Mouse (Mus musculus) CH12.LX (cell line): ENCODE measurements at regions not wholly inside any gene's neighbourhood (a gene's known extent, or its start where the extent isn't known, plus 50 kb on each side); places are given as distances from the start of the nearest gene placed in this dataset.

Experiments
- DNase-seq: peaks from one replicate; pipeline ENCODE4 v3.0.0-alpha.2; 2013; ENCODE audit errors: extremely low read depth
- H3K27ac ChIP-seq: 2 replicates; pipeline ENCODE4 v1.5.1; 2012; ENCODE audit warnings: low read depth, mild to moderate bottlenecking, control low read depth, moderate library complexity; ENCODE audit not compliant: insufficient read depth
- H3K27me3 ChIP-seq: replicated peaks from 2 replicates; pipeline ENCODE3; 2012; ENCODE audit warnings: inconsistent platforms
- H3K36me3 ChIP-seq, 2 experiments: replicated peaks in 1 of 2; 2 replicates each; pipeline versions ENCODE3 to v1.6.1; 2012; ENCODE audit warnings: inconsistent platforms in 1 of 2, low read length in 1 of 2, mild to moderate bottlenecking in 1 of 2, mixed read lengths in 1 of 2, moderate library complexity in 1 of 2; ENCODE audit not compliant: control insufficient read depth in 1 of 2, insufficient read depth in 1 of 2
- H3K4me1 ChIP-seq, 2 experiments: 2 replicates each; pipeline ENCODE4 v1.6.1; 2012; ENCODE audit warnings: inconsistent platforms in 1 of 2, moderate library complexity in 1 of 2; ENCODE audit not compliant: insufficient read depth in 2 of 2, control insufficient read depth in 1 of 2
- H3K4me2 ChIP-seq: 2 replicates; pipeline ENCODE4 v1.6.1; 2012; ENCODE audit warnings: low read depth, mild to moderate bottlenecking, control low read depth; ENCODE audit not compliant: poor library complexity, insufficient read depth, severe bottlenecking
- H3K4me3 ChIP-seq, 3 experiments: fragments of 150-350 bp in 1 of 3; sonication (generic) in 1 of 3; replicated peaks in 1 of 3; 2 replicates each; pipeline versions ENCODE3 to v1.5.1; 2011 to 2012; ENCODE audit warnings: low read depth in 2 of 3, low read length in 2 of 3, mild to moderate bottlenecking in 2 of 3, moderate library complexity in 2 of 3, control low read depth in 1 of 3, improper control_type of control experiment in 1 of 3, inconsistent platforms in 1 of 3, mixed read lengths in 1 of 3; ENCODE audit not compliant: poor library complexity in 1 of 3
- H3K79me2 ChIP-seq: replicated peaks from 2 replicates; pipeline ENCODE4 v1.6.1; 2012; ENCODE audit warnings: mild to moderate bottlenecking, moderate library complexity; ENCODE audit not compliant: control insufficient read depth, poor library complexity, insufficient read depth, severe bottlenecking; ENCODE audit errors: extremely low read depth
- H3K9ac ChIP-seq: 2 replicates; pipeline ENCODE4 v1.6.1; 2012; ENCODE audit warnings: low read depth, mild to moderate bottlenecking, control low read depth, moderate library complexity; ENCODE audit not compliant: insufficient read depth
- H3K9me3 ChIP-seq: replicated peaks from 2 replicates; pipeline ENCODE3; 2012; ENCODE audit warnings: low read length, inconsistent platforms, mixed read lengths
- CHD1 ChIP-seq: IDR thresholded peaks from 2 replicates; pipeline ENCODE4 v1.6.1; 2012; ENCODE audit warnings: low read depth, low read length, improper control_type of control experiment, inconsistent platforms
- E2F4 ChIP-seq: IDR thresholded peaks from 2 replicates; pipeline ENCODE4 v1.6.1; 2011; ENCODE audit warnings: low read depth, low read length, improper control_type of control experiment; ENCODE audit not compliant: insufficient replicate concordance
- ELF1 ChIP-seq: IDR thresholded peaks from 2 replicates; pipeline ENCODE4 v1.6.1; 2014; ENCODE audit warnings: low read depth, mild to moderate bottlenecking, inconsistent platforms, low read length, improper control_type of control experiment
- EP300 ChIP-seq: IDR thresholded peaks from 2 replicates; pipeline ENCODE4 v1.6.1; 2011; ENCODE audit warnings: low read length, improper control_type of control experiment
- ETS1 ChIP-seq: conservative IDR thresholded peaks from 2 replicates; pipeline ENCODE4 v1.6.1; 2012; ENCODE audit warnings: low read depth, mild to moderate bottlenecking, inconsistent platforms, low read length, improper control_type of control experiment, moderate library complexity
- GABPA ChIP-seq: IDR thresholded peaks from 2 replicates; pipeline ENCODE4 v1.6.1; 2012; ENCODE audit warnings: low read depth, low read length, improper control_type of control experiment, inconsistent platforms; ENCODE audit not compliant: insufficient replicate concordance
- HCFC1 ChIP-seq: IDR thresholded peaks from 2 replicates; pipeline ENCODE4 v1.6.1; 2012; ENCODE audit warnings: low read depth, mild to moderate bottlenecking, inconsistent platforms, low read length, improper control_type of control experiment
- IRF4 ChIP-seq: IDR thresholded peaks from 2 replicates; pipeline ENCODE4 v1.6.1; 2014; ENCODE audit warnings: low read depth, mild to moderate bottlenecking, inconsistent platforms, low read length, improper control_type of control experiment
- JUN ChIP-seq: IDR thresholded peaks from 2 replicates; pipeline ENCODE4 v1.6.1; 2011; ENCODE audit warnings: low read depth, mild to moderate bottlenecking, low read length, improper control_type of control experiment, moderate library complexity; ENCODE audit not compliant: insufficient read depth
- KAT2A ChIP-seq: IDR thresholded peaks from 2 replicates; pipeline ENCODE4 v1.6.1; 2012; ENCODE audit warnings: low read length, improper control_type of control experiment, inconsistent platforms; ENCODE audit not compliant: insufficient replicate concordance
- MAX ChIP-seq: IDR thresholded peaks from 2 replicates; pipeline ENCODE4 v1.6.1; 2011; ENCODE audit warnings: low read length, improper control_type of control experiment
- MAZ ChIP-seq: IDR thresholded peaks from 2 replicates; pipeline ENCODE4 v1.6.1; 2012; ENCODE audit warnings: low read depth, mild to moderate bottlenecking, inconsistent platforms, low read length, improper control_type of control experiment, moderate library complexity
- MXI1 ChIP-seq: IDR thresholded peaks from 2 replicates; pipeline ENCODE4 v1.6.1; 2011; ENCODE audit warnings: mild to moderate bottlenecking, low read depth, low read length, improper control_type of control experiment
- NELFE ChIP-seq: IDR thresholded peaks from 2 replicates; pipeline ENCODE4 v1.6.1; 2011; ENCODE audit warnings: low read depth, low read length, improper control_type of control experiment
- NRF1 ChIP-seq: IDR thresholded peaks from 2 replicates; pipeline ENCODE4 v1.6.1; 2014; ENCODE audit warnings: low read depth, mild to moderate bottlenecking, inconsistent platforms, low read length, improper control_type of control experiment, moderate library complexity
- PAX5 ChIP-seq: IDR thresholded peaks from 2 replicates; pipeline ENCODE4 v1.6.1; 2012; ENCODE audit warnings: low read length, inconsistent platforms, mixed read lengths
- POLR2AphosphoS2 ChIP-seq: IDR thresholded peaks from 2 replicates; pipeline ENCODE4 v1.6.1; 2011; ENCODE audit warnings: low read depth, low read length, improper control_type of control experiment
- RCOR1 ChIP-seq: conservative IDR thresholded peaks from 2 replicates; pipeline ENCODE4 v1.6.1; 2012; ENCODE audit warnings: low read depth, mild to moderate bottlenecking, inconsistent platforms, low read length, improper control_type of control experiment
- SIN3A ChIP-seq: IDR thresholded peaks from 2 replicates; pipeline ENCODE4 v1.6.1; 2012; ENCODE audit warnings: low read length, improper control_type of control experiment, inconsistent platforms
- TBP ChIP-seq: conservative IDR thresholded peaks from 2 replicates; pipeline ENCODE4 v1.6.1; 2011; ENCODE audit warnings: low read depth, low read length, improper control_type of control experiment
- TCF12 ChIP-seq: IDR thresholded peaks from 2 replicates; pipeline ENCODE4 v1.6.1; 2014; ENCODE audit warnings: low read depth, mild to moderate bottlenecking, inconsistent platforms, low read length, improper control_type of control experiment
- USF1 ChIP-seq: IDR thresholded peaks from 2 replicates; pipeline ENCODE4 v1.6.1; 2014; ENCODE audit warnings: low read depth, mild to moderate bottlenecking, inconsistent platforms, low read length, improper control_type of control experiment
- USF2 ChIP-seq: conservative IDR thresholded peaks from 2 replicates; pipeline ENCODE4 v1.6.1; 2011; ENCODE audit warnings: low read depth, low read length, improper control_type of control experiment
- ZMIZ1 ChIP-seq: IDR thresholded peaks from 2 replicates; pipeline ENCODE4 v1.6.1; 2012; ENCODE audit warnings: low read depth, mild to moderate bottlenecking, inconsistent platforms, low read length, improper control_type of control experiment
- dilution Hi-C: fragments of 300-500 bp; cut with MboI; formaldehyde crosslinking; loops from 2 replicates; pipeline ENCODE4 v1.14.3; 2020; ENCODE audit warnings: low sequenced_read_pairs; ENCODE audit not compliant: extremely low pct_unique_long_range_greater_than_20kb, extremely low pct_ligation_motif_present
- in situ Hi-C: fragments of 300-500 bp; cut with MboI; formaldehyde crosslinking; loops from 3 replicates; pipeline ENCODE4 v1.14.3; 2019; ENCODE audit warnings: low sequenced_read_pairs, low pct_ligation_motif_present, low pct_unique_long_range_greater_than_20kb, mixed read lengths

DNA sequence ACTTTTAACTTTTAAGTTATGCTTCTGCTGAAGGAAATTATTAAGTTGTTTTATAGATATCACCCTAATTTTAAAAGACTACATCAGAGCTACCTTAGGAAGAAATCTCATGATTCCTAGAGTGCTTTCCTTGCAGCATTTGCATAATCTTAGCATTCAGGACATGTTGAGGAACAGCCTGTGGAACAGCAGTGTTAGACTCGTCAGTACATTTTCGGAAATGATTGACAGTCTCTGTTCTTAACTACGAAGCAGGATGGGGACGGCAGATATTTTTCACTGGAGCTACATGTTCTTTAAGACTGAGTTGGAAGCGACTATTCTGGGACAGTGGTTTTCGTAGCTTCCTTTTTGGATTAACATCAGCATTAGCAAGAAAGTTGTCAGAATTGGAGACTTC is 681.6 kb downstream of the Efna5 start:
- H3K9me3 ChIP-seq = peaks cover 22% of the 10 kb centered on the region
- dilution Hi-C loops = no loop called here

DNA sequence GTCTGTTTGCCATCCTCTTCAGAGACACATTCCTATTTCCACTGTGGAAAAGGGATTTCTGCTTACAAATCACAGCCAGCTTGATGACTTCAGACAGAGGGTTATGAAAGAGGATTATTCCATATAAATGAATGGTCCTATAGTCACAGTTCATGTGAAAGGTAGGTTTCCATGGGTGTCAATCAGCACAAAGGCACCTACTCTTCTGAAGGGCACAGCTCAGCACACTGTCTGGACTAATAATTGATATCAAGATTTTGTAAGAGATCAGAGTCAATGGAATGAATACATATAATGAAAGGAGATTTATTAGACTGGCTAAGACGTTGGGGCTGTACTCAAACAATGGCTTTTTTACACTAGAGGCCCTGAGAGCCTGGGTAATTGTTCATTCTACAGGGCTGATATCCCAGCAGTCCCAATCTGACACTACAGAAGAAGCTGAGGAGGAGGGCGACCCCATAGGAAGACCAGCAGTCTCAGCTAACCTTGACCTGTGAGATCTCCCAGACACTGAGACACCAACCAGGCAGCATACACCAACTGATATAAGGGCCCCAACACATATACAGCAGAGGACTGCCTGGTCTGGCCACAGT is 702.4 kb downstream of the Efna5 start:
- H3K4me2 ChIP-seq = no peak overlapping the region
- in situ Hi-C loops = no loop called here
- H3K27me3 ChIP-seq = no peaks in the 10 kb centered on the region
- no peaks in the 10 kb centered on the region for H3K79me2 ChIP-seq
- no peak for DNase-seq
- dilution Hi-C loops = no loop called here
- no peak overlapping the region for H3K4me3 ChIP-seq
- H3K9me3 ChIP-seq = peaks cover 26% of the 10 kb centered on the region
- no peak overlapping the region for H3K9ac ChIP-seq
- no peaks in the 10 kb centered on the region for H3K36me3 ChIP-seq
- H3K27ac ChIP-seq = no peak overlapping the region
- TF ChIP-seq ELF1 = no peak
- TF ChIP-seq RCOR1 = no peak
- no peak for TF ChIP-seq CHD1
- no peak for TF ChIP-seq POLR2AphosphoS2
- TF ChIP-seq USF1 = no peak
- no peak for TF ChIP-seq ETS1
- no peak for TF ChIP-seq EP300
- no peak for TF ChIP-seq NELFE
- TF ChIP-seq USF2 = no peak
- TF ChIP-seq JUN = no peak
- TF ChIP-seq HCFC1 = no peak
- no peak for TF ChIP-seq MAX
- TF ChIP-seq SIN3A = no peak
- no peak for TF ChIP-seq TBP
- H3K4me1 ChIP-seq = no peaks in the 10 kb centered on the region

More for the DNA sequence above, 681.6 kb downstream of the Efna5 start:
- no peaks in the 10 kb centered on the region for H3K79me2 ChIP-seq
- H3K4me1 ChIP-seq = no peaks in the 10 kb centered on the region
- no peak overlapping the region for H3K4me2 ChIP-seq
- in situ Hi-C loops = no loop called here
- no peak overlapping the region for H3K27ac ChIP-seq
- no peak overlapping the region for H3K9ac ChIP-seq
- H3K27me3 ChIP-seq = no peaks in the 10 kb centered on the region
- no peak for DNase-seq
- no peak for TF ChIP-seq MAX
- no peak for TF ChIP-seq ETS1
- TF ChIP-seq MAZ = no peak
- TF ChIP-seq MXI1 = no peak
- TF ChIP-seq IRF4 = no peak
- TF ChIP-seq ELF1 = no peak
- TF ChIP-seq GABPA = no peak
- TF ChIP-seq TCF12 = no peak
- no peak for TF ChIP-seq NRF1
- no peak for TF ChIP-seq RCOR1
- TF ChIP-seq NELFE = no peak
- no peak for TF ChIP-seq E2F4
- no peak for TF ChIP-seq POLR2AphosphoS2
- TF ChIP-seq ZMIZ1 = no peak
- no peak for TF ChIP-seq PAX5
- no peak for TF ChIP-seq HCFC1
- no peak for TF ChIP-seq USF2
- no peak for TF ChIP-seq KAT2A
- TF ChIP-seq, all 38 proteins: peak for 0
- H3K4me3 ChIP-seq = no peak overlapping the region
- H3K36me3 ChIP-seq = no peaks in the 10 kb centered on the region
